Mouse (Mus musculus): ENCODE data around the gene F12. TPM values are rescaled to one million over a fixed set of nuclear protein-coding genes. Genes with fewer than 3 reads are reported as not detected.

The F12 gene
- total and polyA plus RNA-seq, 2 experiments from 2014 or later = 0.49 TPM; not detected in 1

DNA sequence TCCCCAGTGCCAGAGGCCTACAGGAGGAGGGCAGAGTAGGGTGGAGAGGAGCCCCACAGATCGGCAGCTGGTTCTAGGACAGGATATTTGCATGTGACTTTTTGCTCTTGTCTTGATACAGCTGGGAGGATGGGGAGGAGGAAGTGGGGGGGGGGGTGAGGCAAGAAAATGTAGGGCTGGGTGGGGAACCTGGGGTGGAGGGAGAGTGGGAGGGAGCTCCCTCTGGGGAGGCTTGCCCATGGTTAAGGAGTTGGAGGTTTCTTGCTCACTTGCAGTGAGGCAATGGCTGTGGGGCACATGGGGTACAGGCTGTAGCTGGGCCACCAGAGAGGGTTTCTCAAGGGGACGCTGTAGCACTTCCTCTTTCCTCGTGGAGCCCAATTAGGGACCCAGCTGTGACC, 20.9 kb upstream of the F12 start:
- no peak for DNase-seq (ENCODE audit: low spot score)
- H3K36me3 ChIP-seq (ENCODE audit: insufficient read depth, low read length) = peaks cover 26% of the 10 kb centered on the region
- WGBS = 65% methylated on average over 3 of the region's 3 CpGs
- no peak overlapping the region for H3K9ac ChIP-seq (replicated peaks; ENCODE audit: low read length, poor library complexity, severe bottlenecking)
- H3K4me1 ChIP-seq (ENCODE audit: insufficient read depth, low read length) = peaks cover 9% of the 10 kb centered on the region; the same call in 1 of the 2 replicates
- no peak for ATAC-seq (ENCODE audit: low FRiP score)
- TF ChIP-seq CTCF (IDR thresholded peaks at IDR 0.05) = no peak
- no peak overlapping the region for H3K27ac ChIP-seq (ENCODE audit: low read depth, low read length)
- H3K9me3 ChIP-seq (ENCODE audit: low read length) = no peaks in the 10 kb centered on the region
- H3K27me3 ChIP-seq (ENCODE audit: insufficient read depth, low read length) = no peaks in the 10 kb centered on the region
- no peak overlapping the region for H3K4me3 ChIP-seq (ENCODE audit: low read depth, low read length)
- H3K4me2 ChIP-seq (ENCODE audit: low read depth, low read length, poor library complexity, severe bottlenecking) = no peak overlapping the region

DNA sequence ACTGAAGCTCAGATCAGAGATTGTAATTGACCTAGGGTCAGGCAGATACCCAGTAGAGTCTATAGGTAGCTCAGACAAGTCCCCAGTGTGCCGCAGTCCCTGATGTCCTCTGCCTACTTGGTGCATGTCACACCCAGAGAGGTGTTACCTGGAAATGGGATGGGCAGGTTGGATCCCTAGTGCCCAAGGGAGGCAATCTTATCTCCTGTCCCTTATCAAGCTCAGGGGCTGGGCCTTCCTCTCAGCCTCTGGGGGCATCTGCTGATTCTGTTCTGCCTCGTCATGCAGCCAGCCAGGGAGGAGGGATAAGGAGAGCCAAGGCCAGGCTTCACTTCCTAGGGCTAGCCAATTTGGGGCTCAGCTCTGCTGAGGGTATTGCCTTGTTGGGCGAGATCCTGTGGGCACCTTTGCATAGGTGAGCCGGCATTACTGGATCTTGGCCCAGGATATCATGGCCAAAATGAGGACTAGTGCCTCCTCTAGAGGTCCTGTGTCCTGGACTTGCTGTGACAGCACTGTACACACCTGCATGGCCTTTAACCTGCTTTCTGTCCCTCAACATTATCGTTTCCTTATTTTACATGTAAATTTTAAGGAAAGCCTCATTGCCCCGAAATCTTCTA, 20.0 kb upstream of the F12 start:
- peaks cover 9% of the 10 kb centered on the region; the same call in 1 of the 2 replicates for H3K4me1 ChIP-seq (ENCODE audit: insufficient read depth, low read length)
- WGBS = 83% methylated on average over 6 of the region's 6 CpGs
- no peak overlapping the region for H3K27ac ChIP-seq (ENCODE audit: low read depth, low read length)
- peaks cover 17% of the 10 kb centered on the region for H3K36me3 ChIP-seq (ENCODE audit: insufficient read depth, low read length)
- H3K27me3 ChIP-seq (ENCODE audit: insufficient read depth, low read length) = no peaks in the 10 kb centered on the region
- ATAC-seq (ENCODE audit: low FRiP score) (no peak), DNase-seq (ENCODE audit: low spot score) (no peak)
- no peaks in the 10 kb centered on the region for H3K9me3 ChIP-seq (ENCODE audit: low read length)
- H3K4me2 ChIP-seq (ENCODE audit: low read depth, low read length, poor library complexity, severe bottlenecking) = peak overlapping the region; percentile 86
- H3K4me3 ChIP-seq (ENCODE audit: low read depth, low read length) = peak overlapping the region; percentile 80; the same call in 1 of the 2 replicates
- TF ChIP-seq CTCF (IDR thresholded peaks at IDR 0.05) = no peak
- peak overlapping the region; percentile 80 for H3K9ac ChIP-seq (replicated peaks; ENCODE audit: low read length, poor library complexity, severe bottlenecking)

- peak; percentile 36 for TF ChIP-seq CTCF (IDR thresholded peaks at IDR 0.05)
- Histone ChIP-seq H3K27ac (ENCODE audit: low read depth, low read length) (peak overlapping the region; percentile 79), H3K4me1 (ENCODE audit: insufficient read depth, low read length) (peaks cover 9% of the 10 kb centered on the region; the same call in 1 of the 2 replicates), H3K4me3 (ENCODE audit: low read depth, low read length) (peak overlapping the region; percentile 80), H3K9me3 (ENCODE audit: low read length) (no peaks in the 10 kb centered on the region), H3K27me3 (ENCODE audit: insufficient read depth, low read length) (no peaks in the 10 kb centered on the region), H3K36me3 (ENCODE audit: insufficient read depth, low read length) (peaks cover 6% of the 10 kb centered on the region; the same call in 1 of the 2 replicates), H3K9ac (replicated peaks; ENCODE audit: low read length, poor library complexity, severe bottlenecking) (peak overlapping the region; percentile 80), H3K4me2 (ENCODE audit: low read depth, low read length, poor library complexity, severe bottlenecking) (peak overlapping the region; percentile 86)
- DNase-seq (ENCODE audit: low spot score) = no peak
- under 1% methylated on average over 56 of the region's 66 CpGs for WGBS
- ATAC-seq (ENCODE audit: low FRiP score) = peak; percentile 42
These were observed 18.9 kb upstream of the F12 start for GRCm38 (mm10) chr13:55445361-55446091.

- peaks cover 4% of the 10 kb centered on the region; the same call in 1 of the 2 replicates for H3K36me3 ChIP-seq (ENCODE audit: insufficient read depth, low read length)
- H3K4me1 ChIP-seq (ENCODE audit: insufficient read depth, low read length) = peaks cover 9% of the 10 kb centered on the region; the same call in 1 of the 2 replicates
- ATAC-seq (ENCODE audit: low FRiP score) (peak; percentile 96), DNase-seq (ENCODE audit: low spot score) (peak; percentile 100)
- peak within 1 kb of the TSS; percentile 80 for H3K9ac ChIP-seq (replicated peaks; ENCODE audit: low read length, poor library complexity, severe bottlenecking)
- H3K27me3 ChIP-seq (ENCODE audit: insufficient read depth, low read length) = no peaks in the 10 kb centered on the region
- no peak for TF ChIP-seq CTCF (IDR thresholded peaks at IDR 0.05)
- H3K4me2 ChIP-seq (ENCODE audit: low read depth, low read length, poor library complexity, severe bottlenecking) = peak within 1 kb of the TSS; percentile 86
- under 1% methylated on average over 35 of the region's 35 CpGs for WGBS
- peak within 1 kb of the TSS; percentile 79 for H3K27ac ChIP-seq (ENCODE audit: low read depth, low read length)
- no peaks in the 10 kb centered on the region for H3K9me3 ChIP-seq (ENCODE audit: low read length)
- H3K4me3 ChIP-seq (ENCODE audit: low read depth, low read length) = peak within 1 kb of the TSS; percentile 80
These were observed 18.3 kb upstream of the F12 start, which contains the start of gene Grk6 for GRCm38 (mm10) chr13:55444937-55445315. Grk6 (plus strand) TSS chr13:55445072.

GRCm38 (mm10) chr13:55444286-55444936, 17.8 kb upstream of the F12 start:
- Histone ChIP-seq H3K27me3 (ENCODE audit: insufficient read depth, low read length) (no peaks in the 10 kb centered on the region), H3K9me3 (ENCODE audit: low read length) (no peaks in the 10 kb centered on the region), H3K36me3 (ENCODE audit: insufficient read depth, low read length) (peaks cover under 1% of the 10 kb centered on the region; the same call in 1 of the 2 replicates), H3K4me2 (ENCODE audit: low read depth, low read length, poor library complexity, severe bottlenecking) (peak overlapping the region; percentile 66), H3K9ac (replicated peaks; ENCODE audit: low read length, poor library complexity, severe bottlenecking) (peak overlapping the region; percentile 62), H3K27ac (ENCODE audit: low read depth, low read length) (peak overlapping the region; percentile 79), H3K4me1 (ENCODE audit: insufficient read depth, low read length) (peaks cover 9% of the 10 kb centered on the region; the same call in 1 of the 2 replicates), H3K4me3 (ENCODE audit: low read depth, low read length) (peak overlapping the region; percentile 80)
- DNase-seq (ENCODE audit: low spot score) (peak; percentile 77), ATAC-seq (ENCODE audit: low FRiP score) (peak; percentile 73)
- under 1% methylated on average over 33 of the region's 33 CpGs for WGBS
- no peak for TF ChIP-seq CTCF (IDR thresholded peaks at IDR 0.05)
